Mouse (Mus musculus): ENCODE results near the gene Sema4g. TPM values are rescaled to one million over a fixed set of nuclear protein-coding genes. Genes with fewer than 3 reads are reported as not detected.

Gene Sema4g
- polyA plus RNA-seq, 2 experiments, result 2.6 to 24.9 TPM

DNA sequence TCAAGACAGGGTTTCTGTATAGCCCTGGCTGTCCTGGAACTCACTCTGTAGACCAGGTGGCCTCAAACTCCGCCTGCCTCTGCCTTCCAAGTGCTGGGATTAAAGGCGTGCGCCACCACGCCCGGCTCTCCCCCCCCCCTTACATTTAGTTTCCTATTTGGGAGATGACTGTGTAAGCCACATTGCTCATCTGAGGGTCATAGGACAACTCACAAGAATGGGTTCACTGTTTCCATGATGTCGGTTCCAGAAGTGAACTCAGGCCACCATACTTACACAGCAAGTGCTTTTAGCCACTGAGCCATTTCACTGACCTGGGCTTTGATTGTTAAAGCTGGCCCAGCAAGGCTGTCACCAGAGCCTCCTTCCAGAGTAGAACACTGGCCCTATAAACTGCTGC, 11.8 kb upstream of the Sema4g start:
- Histone ChIP-seq H3K36me3 (replicated peaks; ENCODE audit: control insufficient read depth, insufficient read depth, low read depth) (peaks cover 72% of the 10 kb centered on the region), H3K27ac (no peak overlapping the region), H3K9ac (replicated peaks) (no peak overlapping the region), H3K4me1 (replicated peaks; ENCODE audit: control insufficient read depth in 2 of 2, insufficient read depth in 2 of 2, low read length in 1 of 2) (no peaks in the 10 kb centered on the region), H3K9me3 (ENCODE audit: control insufficient read depth, low read length) (no peaks in the 10 kb centered on the region), H3K27me3 (ENCODE audit: control insufficient read depth, insufficient read depth, low read length) (no peaks in the 10 kb centered on the region), H3K4me3 (ENCODE audit: insufficient read depth in 1 of 2, low read depth in 2 of 2, low read length in 2 of 2) (no peak overlapping the region), H3K4me2 (ENCODE audit: low read depth) (no peak overlapping the region)
- DNase-seq (ENCODE audit: low read depth in 3 of 3, low spot score in 3 of 3), result no peak
- TF ChIP-seq CTCF (IDR thresholded peaks at IDR 0.05; ENCODE audit: low read depth), result no peak
- TF ChIP-seq EP300 (IDR thresholded peaks at IDR 0.05; ENCODE audit: low read depth), result no peak
- no peak for ATAC-seq (ENCODE audit: insufficient read depth)
- 85% methylated on average over 6 of the region's 6 CpGs for WGBS (ENCODE audit: insufficient replicate concordance)

- Histone ChIP-seq H3K36me3 (replicated peaks; ENCODE audit: control insufficient read depth, insufficient read depth, low read depth) (peaks cover 44% of the 10 kb centered on the region), H3K4me3 (ENCODE audit: insufficient read depth in 1 of 2, low read depth in 2 of 2, low read length in 2 of 2) (no peak overlapping the region), H3K27ac (no peak overlapping the region), H3K9ac (replicated peaks) (no peak overlapping the region), H3K4me2 (ENCODE audit: low read depth) (no peak overlapping the region), H3K9me3 (ENCODE audit: control insufficient read depth, low read length) (no peaks in the 10 kb centered on the region), H3K4me1 (replicated peaks; ENCODE audit: control insufficient read depth in 2 of 2, insufficient read depth in 2 of 2, low read length in 1 of 2) (peaks cover 0 to 2% of the 10 kb centered on the region in 2 experiments; a peak in 1 of 4 replicates), H3K27me3 (ENCODE audit: control insufficient read depth, insufficient read depth, low read length) (no peaks in the 10 kb centered on the region)
- no peak for ATAC-seq (ENCODE audit: insufficient read depth)
- 81% methylated on average over 2 of the region's 2 CpGs for WGBS (ENCODE audit: insufficient replicate concordance)
- no peak for DNase-seq (ENCODE audit: low read depth in 3 of 3, low spot score in 3 of 3)
- TF ChIP-seq CTCF (IDR thresholded peaks at IDR 0.05; ENCODE audit: low read depth) (no peak), EP300 (IDR thresholded peaks at IDR 0.05; ENCODE audit: low read depth) (no peak)
These were observed 8.1 kb upstream of the Sema4g start for GRCm38 (mm10) chr19:44980787-44981186.

GRCm38 (mm10) chr19:44982477-44983115, 6.3 kb upstream of the Sema4g start:
- H3K4me3 ChIP-seq (ENCODE audit: insufficient read depth in 1 of 2, low read depth in 2 of 2, low read length in 2 of 2), result no peak overlapping the region
- ATAC-seq (ENCODE audit: insufficient read depth), result no peak
- no peak for TF ChIP-seq CTCF (IDR thresholded peaks at IDR 0.05; ENCODE audit: low read depth)
- TF ChIP-seq EP300 (IDR thresholded peaks at IDR 0.05; ENCODE audit: low read depth), result no peak
- H3K4me2 ChIP-seq (ENCODE audit: low read depth), result no peak overlapping the region
- DNase-seq (ENCODE audit: low read depth in 3 of 3, low spot score in 3 of 3), result no peak
- H3K9ac ChIP-seq (replicated peaks), result no peak overlapping the region
- H3K36me3 ChIP-seq (replicated peaks; ENCODE audit: control insufficient read depth, insufficient read depth, low read depth), result peaks cover 28% of the 10 kb centered on the region
- WGBS (ENCODE audit: insufficient replicate concordance), result 76% methylated on average over 7 of the region's 7 CpGs
- peaks cover 0 to 3% of the 10 kb centered on the region in 2 experiments; a peak in 1 of 4 replicates for H3K4me1 ChIP-seq (replicated peaks; ENCODE audit: control insufficient read depth in 2 of 2, insufficient read depth in 2 of 2, low read length in 1 of 2)
- no peak overlapping the region for H3K27ac ChIP-seq
- H3K27me3 ChIP-seq (ENCODE audit: control insufficient read depth, insufficient read depth, low read length), result no peaks in the 10 kb centered on the region
- H3K9me3 ChIP-seq (ENCODE audit: control insufficient read depth, low read length), result no peaks in the 10 kb centered on the region

DNA sequence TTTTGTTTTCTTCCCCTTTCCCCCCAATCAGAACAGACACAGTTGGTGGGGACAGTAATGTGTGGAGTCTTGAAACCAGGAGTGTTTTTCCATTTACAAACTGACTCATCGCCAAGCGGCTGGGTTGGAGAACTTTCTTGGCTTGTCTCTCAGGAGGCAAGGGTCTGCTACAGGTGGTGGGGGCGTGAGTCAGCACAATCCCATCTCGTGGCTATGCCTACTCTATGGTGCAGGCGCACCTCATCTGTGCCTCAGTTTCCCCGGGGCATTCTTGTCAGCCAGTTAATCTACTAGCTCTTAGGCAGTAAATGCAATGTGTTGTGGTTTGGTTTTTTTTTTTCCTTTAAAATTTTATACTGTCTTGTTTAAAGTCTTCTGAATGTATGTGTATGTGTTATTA, 5.5 kb upstream of the Sema4g start:
- H3K9me3 ChIP-seq (ENCODE audit: control insufficient read depth, low read length), result no peaks in the 10 kb centered on the region
- H3K4me1 ChIP-seq (replicated peaks; ENCODE audit: control insufficient read depth in 2 of 2, insufficient read depth in 2 of 2, low read length in 1 of 2), result peaks cover 0 to 4% of the 10 kb centered on the region in 2 experiments; a peak in 1 of 4 replicates
- no peak for TF ChIP-seq EP300 (IDR thresholded peaks at IDR 0.05; ENCODE audit: low read depth)
- no peak for TF ChIP-seq CTCF (IDR thresholded peaks at IDR 0.05; ENCODE audit: low read depth)
- H3K4me2 ChIP-seq (ENCODE audit: low read depth), result no peak overlapping the region
- DNase-seq (ENCODE audit: low read depth in 3 of 3, low spot score in 3 of 3), result no peak
- H3K9ac ChIP-seq (replicated peaks), result no peak overlapping the region
- peaks cover 1% of the 10 kb centered on the region; the same call in 1 of the 2 replicates for H3K27me3 ChIP-seq (ENCODE audit: control insufficient read depth, insufficient read depth, low read length)
- peaks cover 22% of the 10 kb centered on the region for H3K36me3 ChIP-seq (replicated peaks; ENCODE audit: control insufficient read depth, insufficient read depth, low read depth)
- H3K4me3 ChIP-seq (ENCODE audit: insufficient read depth in 1 of 2, low read depth in 2 of 2, low read length in 2 of 2), result no peak overlapping the region
- ATAC-seq (ENCODE audit: insufficient read depth), result no peak
- whole genome bisulfite sequencing (ENCODE audit: insufficient replicate concordance), result 66% methylated on average over 6 of the region's 6 CpGs
- no peak overlapping the region for H3K27ac ChIP-seq

- no peak for TF ChIP-seq EP300 (IDR thresholded peaks at IDR 0.05; ENCODE audit: low read depth)
- TF ChIP-seq CTCF (IDR thresholded peaks at IDR 0.05; ENCODE audit: low read depth), result no peak
- Histone ChIP-seq H3K36me3 (replicated peaks; ENCODE audit: control insufficient read depth, insufficient read depth, low read depth) (peaks cover 17% of the 10 kb centered on the region), H3K9me3 (ENCODE audit: control insufficient read depth, low read length) (no peaks in the 10 kb centered on the region), H3K4me3 (ENCODE audit: insufficient read depth in 1 of 2, low read depth in 2 of 2, low read length in 2 of 2) (no peak overlapping the region), H3K9ac (replicated peaks) (no peak overlapping the region), H3K4me1 (replicated peaks; ENCODE audit: control insufficient read depth in 2 of 2, insufficient read depth in 2 of 2, low read length in 1 of 2) (peaks cover 0 to 6% of the 10 kb centered on the region in 2 experiments; a peak in 1 of 4 replicates), H3K27ac (no peak overlapping the region), H3K4me2 (ENCODE audit: low read depth) (no peak overlapping the region), H3K27me3 (ENCODE audit: control insufficient read depth, insufficient read depth, low read length) (peaks cover 12% of the 10 kb centered on the region)
- WGBS (ENCODE audit: insufficient replicate concordance), result 81% methylated on average over 4 of the region's 4 CpGs
- ATAC-seq (ENCODE audit: insufficient read depth) (no peak), DNase-seq (ENCODE audit: low read depth in 3 of 3, low spot score in 3 of 3) (no peak)
These were observed 4.5 kb upstream of the Sema4g start for GRCm38 (mm10) chr19:44984420-44984819.
